Mouse (Mus musculus): ENCODE results near the gene Hoxb7.

Gene Hoxb7

GRCm38 (mm10) chr11:96285771-96286738 is at the start of gene Hoxb7:
TSS of gene Hoxb7 (plus strand) at chr11:96286623.
- DNase-seq (ENCODE audit: low read depth, low spot score): peak; percentile 88

GRCm38 (mm10) chr11:96240211-96240610 is 46.2 kb upstream of the Hoxb7 start:
- peak; percentile 73 for DNase-seq (ENCODE audit: low read depth, low spot score)

- peak; percentile 74 for DNase-seq (ENCODE audit: low read depth, low spot score)
Measured at GRCm38 (mm10) chr11:96250901-96251300, 35.5 kb upstream of the Hoxb7 start.

GRCm38 (mm10) chr11:96251480-96252031 is 34.9 kb upstream of the Hoxb7 start:
- DNase-seq (ENCODE audit: low read depth, low spot score): no peak

GRCm38 (mm10) chr11:96252541-96253120 is 33.8 kb upstream of the Hoxb7 start:
- DNase-seq (ENCODE audit: low read depth, low spot score): no peak

- no peak for DNase-seq (ENCODE audit: low read depth, low spot score)
Measured at GRCm38 (mm10) chr11:96254221-96254620, 32.2 kb upstream of the Hoxb7 start.

- DNase-seq (ENCODE audit: low read depth, low spot score): no peak
Measured at GRCm38 (mm10) chr11:96255111-96255995, 31.1 kb upstream of the Hoxb7 start.

GRCm38 (mm10) chr11:96255996-96256445 is 30.4 kb upstream of the Hoxb7 start:
- DNase-seq (ENCODE audit: low read depth, low spot score): no peak

GRCm38 (mm10) chr11:96257141-96257540 is 29.3 kb upstream of the Hoxb7 start:
- DNase-seq (ENCODE audit: low read depth, low spot score): no peak

GRCm38 (mm10) chr11:96259038-96259437 is 27.4 kb upstream of the Hoxb7 start:
- peak; percentile 4 for DNase-seq (ENCODE audit: low read depth, low spot score)

- peak; percentile 15 for DNase-seq (ENCODE audit: low read depth, low spot score)
Measured at GRCm38 (mm10) chr11:96259511-96259910, 26.9 kb upstream of the Hoxb7 start.

- DNase-seq (ENCODE audit: low read depth, low spot score): peak; percentile 75
Measured at GRCm38 (mm10) chr11:96260310-96260970, 26.0 kb upstream of the Hoxb7 start.

- DNase-seq (ENCODE audit: low read depth, low spot score): peak; percentile 92
Measured at GRCm38 (mm10) chr11:96261323-96261890, 25.0 kb upstream of the Hoxb7 start.

GRCm38 (mm10) chr11:96262262-96262830 is 24.1 kb upstream of the Hoxb7 start:
- no peak for DNase-seq (ENCODE audit: low read depth, low spot score)

GRCm38 (mm10) chr11:96263636-96264389 is 22.6 kb upstream of the Hoxb7 start:
- DNase-seq (ENCODE audit: low read depth, low spot score): peak; percentile 16

GRCm38 (mm10) chr11:96264390-96265020 is 21.9 kb upstream of the Hoxb7 start:
- peak; percentile 36 for DNase-seq (ENCODE audit: low read depth, low spot score)

- DNase-seq (ENCODE audit: low read depth, low spot score): peak; percentile 26
Measured at GRCm38 (mm10) chr11:96265954-96266353, 20.5 kb upstream of the Hoxb7 start.

- DNase-seq (ENCODE audit: low read depth, low spot score): no peak
Measured at GRCm38 (mm10) chr11:96267021-96267920, 19.2 kb upstream of the Hoxb7 start.

Data from mesoderm, embryonic 11.5 days (tissue).